Mouse (Mus musculus): ENCODE measurements around the gene Ctsc.

Gene Ctsc

DNA sequence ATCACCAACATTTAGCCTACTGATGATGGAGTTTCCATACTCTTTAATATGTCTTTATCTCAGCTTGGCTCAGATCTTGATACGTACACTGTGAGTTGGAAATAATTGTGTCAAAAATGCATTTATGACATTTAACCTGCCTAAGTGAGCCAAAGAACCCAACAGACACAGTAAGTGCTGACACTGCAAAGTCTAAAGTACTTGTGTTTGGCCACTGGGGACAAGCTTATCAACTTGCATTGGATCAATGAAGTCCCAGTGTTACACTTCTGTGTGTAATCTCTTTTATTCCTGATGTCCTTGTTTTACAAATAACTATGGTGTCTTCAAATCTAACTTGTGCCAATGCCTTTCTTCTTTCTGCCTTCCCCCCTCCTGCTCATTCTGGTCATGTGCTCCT, 18.1 kb downstream of the Ctsc start:
- DNase-seq (ENCODE audit: low read depth, low spot score), result no peak

DNA sequence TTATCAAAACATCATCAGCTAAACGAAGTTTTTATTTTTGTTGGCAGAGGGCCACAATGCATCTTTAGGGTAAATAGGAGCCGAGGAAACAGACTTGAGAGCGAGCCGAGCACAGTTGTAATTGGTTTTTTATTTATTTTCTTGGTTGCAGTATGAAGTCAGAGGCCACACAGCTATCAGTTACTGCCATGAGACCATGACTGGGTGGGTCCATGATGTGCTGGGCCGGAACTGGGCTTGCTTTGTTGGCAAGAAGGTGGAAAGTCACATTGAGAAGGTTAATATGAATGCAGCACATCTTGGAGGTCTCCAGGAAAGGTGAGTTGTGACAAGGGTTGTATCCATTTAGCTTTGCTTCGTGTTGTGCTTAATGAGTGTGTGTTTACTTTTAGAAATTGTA, 19.0 kb downstream of the Ctsc start:
- DNase-seq (ENCODE audit: low read depth, low spot score), result no peak

DNA sequence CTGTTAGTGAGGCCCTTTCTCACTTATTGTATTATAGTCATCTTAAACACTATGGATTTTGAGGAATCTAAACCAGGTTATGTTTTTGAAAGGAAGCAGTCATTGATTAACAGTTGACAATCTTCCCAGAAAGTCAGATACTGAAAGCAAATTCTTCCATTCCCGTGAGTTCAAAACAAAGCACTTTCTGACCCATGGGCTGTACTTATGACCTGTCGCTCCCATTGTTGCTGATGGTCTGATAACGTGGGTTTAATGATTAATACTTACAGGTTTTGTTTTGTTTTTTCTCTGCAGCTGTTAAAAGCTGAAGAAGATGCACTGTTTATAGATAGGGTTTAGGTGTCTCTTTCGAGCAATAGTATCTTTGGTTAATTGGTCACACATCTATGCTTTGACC, 27.9 kb downstream of the Ctsc start:
- DNase-seq (ENCODE audit: low read depth, low spot score), result no peak

DNA sequence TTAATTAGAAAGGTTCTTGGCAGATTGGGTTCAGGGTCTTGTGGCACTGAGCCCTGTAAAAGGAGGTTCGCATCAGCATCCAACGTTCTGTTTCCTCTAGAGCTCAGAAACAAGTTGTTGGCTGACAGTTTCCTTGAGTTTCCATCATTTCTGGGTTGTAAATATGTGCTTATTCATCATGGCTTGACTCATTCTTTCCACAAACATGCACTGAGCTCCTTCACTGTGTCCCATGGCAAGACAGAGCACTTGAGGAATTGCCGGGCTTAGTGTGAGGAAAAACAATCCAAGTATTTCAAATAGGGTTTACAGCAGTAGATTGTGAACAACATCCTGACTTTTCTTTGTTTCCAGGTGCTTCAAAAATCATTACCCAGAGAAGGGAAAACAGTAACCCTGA, 28.8 kb downstream of the Ctsc start:
- no peak for DNase-seq (ENCODE audit: low read depth, low spot score)

DNA sequence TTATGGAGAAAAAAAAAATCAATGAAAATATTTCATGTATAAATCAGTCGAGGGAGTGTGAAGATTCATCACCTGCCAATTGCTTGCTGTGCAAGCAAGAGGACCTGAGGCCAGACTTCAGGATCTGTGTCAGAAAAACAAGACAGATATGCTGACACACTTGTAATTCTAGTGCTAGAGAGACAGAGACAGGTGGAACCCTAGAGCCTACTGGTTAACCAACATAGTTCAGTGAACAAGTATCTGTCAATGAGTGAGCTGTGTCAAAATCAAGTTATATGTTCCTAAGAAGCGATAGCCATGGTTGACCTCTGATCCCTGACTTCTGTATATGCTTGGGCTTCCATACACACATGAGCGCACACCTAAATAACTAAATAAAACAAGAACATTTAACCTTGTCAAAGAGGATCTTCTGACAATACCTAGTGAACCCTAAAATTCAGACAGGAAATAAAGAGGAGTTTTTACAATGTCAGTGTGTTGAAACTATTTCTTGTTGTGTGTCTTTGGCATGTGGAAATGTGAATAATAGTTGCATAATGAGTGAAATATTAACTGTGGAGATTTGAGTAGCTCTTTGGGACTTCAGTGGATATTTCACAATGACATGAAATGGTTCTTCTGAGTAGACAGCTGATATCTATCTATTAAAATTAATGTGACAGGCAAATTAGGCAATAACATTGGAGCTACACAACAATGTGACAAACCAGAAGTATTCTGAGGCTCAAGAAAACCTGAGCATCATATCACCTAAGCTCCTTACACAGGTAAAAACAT, 32.7 kb downstream of the Ctsc start:
- no peak for DNase-seq (ENCODE audit: low read depth, low spot score)

DNA sequence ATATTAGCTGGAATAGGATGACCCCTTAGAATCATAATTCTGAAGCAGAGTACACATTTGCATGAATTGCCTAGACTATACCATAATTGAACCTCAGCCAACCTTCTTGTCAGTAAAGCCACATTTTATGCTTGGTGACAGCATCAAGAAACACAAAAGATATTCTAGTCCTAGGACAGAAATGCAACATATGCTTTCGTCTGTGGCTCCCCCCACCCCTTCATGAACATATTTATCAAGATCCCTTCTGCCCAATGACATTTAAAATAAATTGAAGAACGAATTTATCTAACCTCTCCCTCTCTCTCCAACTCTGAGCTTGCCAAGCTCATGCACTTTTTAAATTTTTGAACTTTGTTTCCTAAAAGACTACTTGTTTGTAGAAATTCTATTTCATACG, 38.5 kb downstream of the Ctsc start:
- no peak for DNase-seq (ENCODE audit: low read depth, low spot score)

DNA sequence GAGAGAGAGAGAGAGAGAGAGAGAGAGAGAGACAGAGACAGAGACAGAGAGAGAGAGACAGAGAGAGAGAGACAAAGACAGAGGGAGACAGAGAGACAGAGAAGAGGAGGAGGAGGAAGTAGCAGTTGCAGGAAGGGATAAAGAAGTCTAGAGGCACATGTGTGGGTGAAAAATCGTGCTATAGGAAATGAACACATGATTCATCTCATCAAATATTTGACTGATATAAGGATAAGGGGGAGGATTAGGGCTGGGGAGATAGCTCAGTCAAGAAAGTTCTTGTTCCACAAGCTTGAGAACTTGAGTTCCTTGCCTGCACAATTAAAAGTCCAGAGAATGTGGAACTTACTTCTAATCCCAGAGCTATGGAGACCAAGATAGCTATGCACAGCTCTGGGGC, 40.6 kb downstream of the Ctsc start:
- DNase-seq (ENCODE audit: low read depth, low spot score), result no peak

DNA sequence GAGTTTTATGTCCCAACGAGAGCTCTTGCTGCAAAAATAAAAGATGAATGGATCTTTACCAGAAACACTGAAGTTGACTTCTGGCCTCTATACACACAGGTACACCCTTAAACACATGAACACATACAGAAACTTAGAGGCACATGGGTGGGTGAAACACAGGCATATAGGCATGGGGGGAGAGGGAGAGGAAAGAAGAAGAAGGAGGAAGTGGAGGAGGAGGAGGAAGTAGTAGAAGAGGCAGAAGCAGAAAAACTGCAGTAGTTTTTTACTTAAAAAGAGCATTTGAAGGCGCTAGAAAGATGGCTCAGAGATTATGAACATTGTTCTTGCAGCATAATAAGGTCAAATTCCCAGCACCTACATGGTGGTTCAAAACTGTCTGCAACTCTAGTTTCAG, 41.0 kb downstream of the Ctsc start:
- no peak for DNase-seq (ENCODE audit: low read depth, low spot score)

DNA sequence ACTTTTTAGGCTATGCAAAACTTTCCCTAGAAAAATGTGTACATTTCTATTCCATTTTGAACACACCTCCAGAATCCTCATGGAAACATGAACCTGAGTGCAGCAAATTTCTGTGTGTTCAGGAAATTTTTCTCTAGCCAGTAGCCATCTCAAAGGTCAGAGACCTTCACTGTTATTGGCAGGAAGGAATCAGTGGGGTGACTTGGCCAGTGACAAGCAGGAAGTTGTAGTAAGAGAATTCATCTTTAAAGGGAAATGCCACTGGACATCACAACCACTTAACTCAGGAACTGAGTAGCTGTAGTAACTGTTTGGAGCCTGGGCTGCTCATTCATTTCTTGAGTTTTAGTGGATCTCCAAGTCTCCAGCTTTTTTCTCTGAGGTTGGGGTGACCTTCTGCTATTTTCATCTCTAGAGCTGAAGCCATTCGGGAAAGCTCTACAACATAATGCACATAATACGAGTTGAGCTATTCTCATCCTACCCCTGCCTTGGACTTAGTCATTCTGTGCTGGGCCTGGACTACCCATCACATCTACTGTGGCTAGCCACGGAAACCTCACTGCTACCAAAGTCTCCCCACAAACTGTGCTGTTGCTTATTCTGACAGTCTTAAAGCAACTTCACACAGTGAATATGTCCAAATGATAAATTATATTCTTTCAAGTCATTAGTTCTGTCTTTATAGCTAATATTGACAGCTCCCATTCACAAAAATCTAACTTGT, 41.7 kb downstream of the Ctsc start:
- DNase-seq (ENCODE audit: low read depth, low spot score), result no peak

DNA sequence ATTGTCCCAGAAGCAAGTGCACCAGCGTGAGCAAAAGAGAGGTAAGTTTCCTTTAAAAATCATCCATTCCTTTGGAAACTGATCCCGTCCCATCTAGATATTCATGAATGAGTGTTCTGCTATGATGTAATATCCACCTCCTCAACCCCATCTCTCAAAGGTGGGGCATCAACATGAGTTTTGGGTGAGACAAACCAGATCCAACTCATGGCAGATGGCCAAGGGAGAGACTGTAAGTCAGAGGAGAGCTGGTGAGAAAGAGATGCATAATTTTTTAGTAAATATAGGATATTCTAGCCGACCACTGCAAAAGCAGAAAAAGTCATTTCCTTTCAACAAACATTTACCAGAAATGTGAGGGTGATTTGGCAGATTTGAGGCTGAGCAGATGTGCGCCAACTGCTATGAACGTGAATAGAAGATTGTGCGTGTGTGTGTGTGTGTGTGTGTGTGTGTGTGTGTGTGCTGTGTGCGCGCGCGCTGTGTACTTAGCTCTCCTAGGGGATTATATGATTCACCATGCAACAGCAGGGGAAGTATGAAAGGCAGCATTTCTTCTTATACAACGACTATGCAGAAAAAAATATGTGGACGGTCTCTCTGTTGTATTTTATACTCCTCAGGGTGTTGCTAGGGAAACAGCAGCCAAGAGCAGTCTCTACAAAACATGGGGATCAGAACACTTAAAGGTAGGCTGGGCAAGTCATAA, 42.9 kb downstream of the Ctsc start:
- DNase-seq (ENCODE audit: low read depth, low spot score), result no peak

DNA sequence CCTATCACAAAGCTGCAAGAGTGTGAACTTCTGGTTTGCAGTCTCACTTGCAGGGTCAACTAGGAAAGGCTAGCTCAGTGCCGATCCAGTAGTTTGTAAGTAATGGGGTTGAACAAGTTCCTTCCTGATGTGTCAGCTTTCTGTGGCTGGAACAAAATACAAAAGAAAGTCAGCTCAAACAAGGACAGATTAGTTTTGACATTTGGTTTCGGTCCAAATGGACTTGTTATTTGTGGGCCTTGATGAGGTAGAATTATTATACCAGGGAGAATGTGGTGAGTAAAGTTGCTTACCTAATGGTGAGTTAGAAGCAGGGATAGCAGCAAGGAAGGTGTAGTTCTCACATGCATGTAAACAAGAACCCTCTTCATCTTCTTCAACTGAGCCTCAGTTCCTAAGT, 44.5 kb downstream of the Ctsc start:
- no peak for DNase-seq (ENCODE audit: low read depth, low spot score)

DNA sequence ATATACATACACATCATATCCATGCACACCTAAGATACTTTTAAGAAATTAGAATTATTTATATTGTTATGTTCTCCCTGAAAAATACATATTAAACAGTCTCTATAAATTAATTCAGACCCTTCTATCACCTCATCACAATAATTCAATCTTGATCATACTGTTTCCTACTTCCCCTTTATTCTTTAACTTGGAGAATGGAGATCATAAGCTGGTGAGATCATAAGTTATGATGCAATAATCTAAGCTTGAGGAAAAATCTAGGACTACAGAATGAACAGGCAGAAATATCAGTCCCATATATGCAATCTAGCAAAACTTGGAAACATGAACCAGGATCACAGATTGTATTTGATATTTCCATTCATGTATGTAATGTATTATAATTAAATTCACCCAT, 49.6 kb downstream of the Ctsc start:
- DNase-seq (ENCODE audit: low read depth, low spot score), result no peak

DNA sequence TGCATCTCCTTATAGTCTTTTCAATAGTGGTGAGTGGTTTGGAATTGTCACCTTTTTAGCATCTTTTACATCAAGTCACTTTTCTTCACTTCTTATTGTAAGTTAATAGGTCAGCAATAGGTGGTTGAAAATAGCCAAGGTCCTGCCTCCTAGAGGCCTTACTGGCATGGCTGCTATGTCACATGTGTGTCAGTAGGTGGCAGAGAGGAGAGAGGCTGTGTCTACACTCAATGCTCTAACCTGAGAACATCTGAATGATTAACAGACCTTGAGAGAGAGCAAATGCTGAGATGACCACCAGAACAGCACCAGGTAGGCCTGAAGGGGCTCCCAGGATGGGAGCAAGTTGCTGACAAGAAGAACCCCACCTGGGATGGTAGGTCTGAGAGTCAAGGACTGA, 65.9 kb downstream of the Ctsc start:
- DNase-seq (ENCODE audit: low read depth, low spot score), result no peak

DNA sequence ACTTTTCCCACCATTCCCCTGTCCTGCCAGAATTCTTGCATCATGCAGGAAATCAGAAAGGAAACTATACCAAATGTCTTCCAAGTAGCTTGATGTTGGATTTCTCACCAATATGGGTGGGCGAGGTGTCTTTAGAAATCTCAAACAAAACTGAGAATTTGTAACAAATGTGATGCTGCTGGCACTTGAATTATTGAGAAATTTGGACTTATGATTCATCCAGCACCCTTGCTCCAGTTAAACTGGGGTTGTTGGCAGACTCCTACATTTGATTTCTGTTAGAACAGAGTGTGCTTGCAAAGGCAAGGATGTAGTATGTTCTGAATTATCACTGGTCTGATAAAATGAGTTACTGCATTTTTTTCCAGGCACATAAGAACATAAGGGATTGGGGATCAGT, 68.2 kb downstream of the Ctsc start:
- no peak for DNase-seq (ENCODE audit: low read depth, low spot score)

DNA sequence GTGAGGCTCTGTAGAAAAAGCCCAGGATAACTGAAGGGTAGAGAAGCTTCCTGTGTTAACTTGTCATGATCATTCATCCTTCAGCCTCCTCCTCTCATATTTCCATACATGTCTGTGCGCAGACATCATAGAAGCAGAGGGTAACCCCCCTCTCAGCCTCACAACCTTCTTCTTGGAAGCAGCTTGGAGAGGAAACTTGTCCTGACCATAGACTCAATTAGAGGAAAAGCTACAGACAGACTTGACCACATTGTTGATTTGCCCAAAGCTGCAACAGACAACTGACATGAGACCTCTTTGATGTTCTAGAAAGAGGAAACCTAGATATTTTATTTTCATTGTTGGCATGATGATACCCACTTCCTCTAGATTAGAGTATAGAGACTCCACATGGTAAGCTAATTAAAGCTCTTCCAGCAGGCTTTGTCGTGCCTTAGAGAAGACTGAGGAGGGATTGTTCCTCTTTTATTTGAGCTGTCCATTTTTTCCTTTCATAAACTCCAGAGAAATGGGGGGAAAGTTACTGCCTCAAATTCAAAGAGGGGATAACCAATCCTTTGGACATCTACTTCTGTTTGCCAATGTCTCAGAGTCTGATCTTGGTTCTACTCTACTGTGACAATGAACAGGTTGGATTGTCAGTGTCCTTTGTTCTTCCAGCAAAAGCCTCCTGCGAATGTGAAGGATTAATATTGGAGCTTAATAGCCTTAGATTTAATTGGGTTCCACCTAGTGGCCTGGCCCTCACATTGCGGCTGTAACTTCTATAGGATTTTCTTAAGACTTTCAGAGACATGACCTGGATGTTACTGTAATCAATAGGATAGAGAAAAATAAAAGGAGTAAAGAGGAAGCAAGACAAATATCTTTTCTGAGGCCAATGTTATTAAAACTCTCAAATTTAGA, 79.2 kb downstream of the Ctsc start:
- DNase-seq (ENCODE audit: low read depth, low spot score), result no peak

DNA sequence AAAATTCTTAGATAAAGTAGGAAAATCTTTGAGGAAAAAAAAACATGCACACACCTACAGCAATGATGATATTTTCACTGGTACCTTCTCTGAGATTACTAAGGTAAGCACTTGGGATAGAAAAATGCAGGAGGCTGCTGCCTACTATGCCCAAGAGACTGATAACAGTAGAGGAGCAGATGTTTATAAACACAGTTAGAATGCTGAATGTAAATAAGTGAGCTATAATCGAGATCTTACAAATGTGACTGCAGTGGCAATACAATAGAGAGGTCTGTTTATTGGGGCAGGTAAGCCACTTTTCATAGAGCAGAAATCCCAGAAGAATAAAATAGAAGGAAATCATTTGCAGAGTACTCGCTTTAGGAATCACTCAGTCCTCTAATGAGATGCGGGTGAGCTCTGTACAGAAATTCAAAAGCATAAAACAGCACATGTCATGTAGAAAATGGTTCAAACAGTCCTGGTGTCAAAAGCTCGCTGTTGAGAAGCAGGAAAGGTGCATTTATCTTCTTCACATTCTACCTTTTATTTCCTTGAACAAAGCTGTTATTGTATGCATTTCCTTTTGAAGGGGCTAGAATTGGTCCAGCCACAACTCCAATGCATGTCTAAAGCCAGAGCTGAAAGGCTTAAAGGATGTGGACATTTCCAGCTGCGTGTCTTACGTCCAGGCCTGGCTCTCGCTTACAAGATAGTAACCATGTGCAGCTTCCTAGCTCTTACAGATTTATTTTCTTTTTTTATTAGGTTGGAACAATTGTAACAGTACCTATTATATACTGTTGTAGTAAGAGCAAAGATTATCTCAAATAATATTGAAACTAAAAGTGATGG, 80.4 kb downstream of the Ctsc start:
- DNase-seq (ENCODE audit: low read depth, low spot score), result no peak

Data from c-Kit-negative CD71-positive TER-119-positive erythroid progenitor cells, embryonic 14.5 days (primary cell).